Mouse (Mus musculus): ENCODE results near the gene Usp35. TPM values are rescaled to one million over a fixed set of nuclear protein-coding genes. Genes with fewer than 3 reads are reported as not detected.

The Usp35 gene
- 2.9 TPM for polyA plus RNA-seq (2017; shearing (Covaris generic))

GRCm38 (mm10) chr7:97331726-97332666 is at the start of gene Usp35, which contains the start of gene Kctd21:
TSS of gene Usp35 (minus strand) at chr7:97332020.
TSS of gene Kctd21 (plus strand) at chr7:97332327.

Other genes with a start within 250 kb of the Usp35 start
- 0.27 TPM for gene Kctd21, start 307 bp upstream of the Usp35 start, polyA plus RNA-seq (2017; shearing (Covaris generic))
- 8.0 TPM for gene Alg8, start 39.6 kb upstream of the Usp35 start, polyA plus RNA-seq (2017; shearing (Covaris generic))
- 76.4 TPM for gene Ndufc2, start 68.0 kb upstream of the Usp35 start, polyA plus RNA-seq (2017; shearing (Covaris generic))
- not detected for gene Thrsp, start 85.7 kb upstream of the Usp35 start, polyA plus RNA-seq (2017; shearing (Covaris generic))
- gene Kctd14, start 119.3 kb upstream of the Usp35 start, polyA plus RNA-seq (2017; shearing (Covaris generic)), result not detected
- gene Ints4, start 148.9 kb upstream of the Usp35 start, polyA plus RNA-seq (2017; shearing (Covaris generic)), result 35.2 TPM
- gene Aamdc, start 247.5 kb upstream of the Usp35 start, polyA plus RNA-seq (2017; shearing (Covaris generic)), result 20.8 TPM
- gene Rsf1, start 247.9 kb upstream of the Usp35 start, polyA plus RNA-seq (2017; shearing (Covaris generic)), result 67.5 TPM

Data from naive thymus-derived CD4-positive, alpha-beta T cell, adult 5 months (primary cell).